Mouse (Mus musculus): ENCODE results near the gene Aurkaip1.
"Not testable (repeated sequence)": the region's sequence is repeated elsewhere in the genome, so short reads cannot be mapped to it uniquely, and the experiment has no call there.

Gene Aurkaip1

DNA sequence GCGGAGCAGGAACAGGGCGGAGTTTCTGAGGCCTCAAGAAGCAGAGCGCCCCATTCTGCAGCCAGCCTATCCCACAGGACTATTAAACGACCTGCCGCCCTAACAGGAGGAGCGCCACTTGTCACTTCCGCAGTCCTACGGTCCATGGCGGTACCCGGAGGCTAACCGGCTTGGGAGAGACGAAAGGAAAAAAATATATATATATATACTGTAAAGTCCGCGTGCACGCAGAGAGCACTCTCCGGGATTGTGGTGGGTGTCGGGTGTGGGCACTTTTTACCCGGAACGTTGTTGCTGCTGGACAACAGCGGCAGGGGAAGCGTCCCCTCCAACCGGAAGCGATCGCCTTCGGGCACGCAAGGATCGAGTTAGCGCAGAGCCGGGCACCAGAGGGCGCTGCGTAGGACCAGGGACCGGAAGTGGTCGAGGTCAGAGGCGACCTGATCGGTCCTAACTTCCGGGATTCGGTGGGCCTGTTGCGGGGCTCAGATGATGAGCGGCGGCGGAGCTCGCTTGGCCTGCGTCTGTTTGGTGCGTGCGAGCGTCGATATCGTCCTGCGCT, at the start of gene Aurkaip1:
TSS of gene Aurkaip1 (plus strand) at position 68 of the 562 bp plus-strand sequence.
- in situ Hi-C loops (cut with MseI, MboI) = no loop called here

DNA sequence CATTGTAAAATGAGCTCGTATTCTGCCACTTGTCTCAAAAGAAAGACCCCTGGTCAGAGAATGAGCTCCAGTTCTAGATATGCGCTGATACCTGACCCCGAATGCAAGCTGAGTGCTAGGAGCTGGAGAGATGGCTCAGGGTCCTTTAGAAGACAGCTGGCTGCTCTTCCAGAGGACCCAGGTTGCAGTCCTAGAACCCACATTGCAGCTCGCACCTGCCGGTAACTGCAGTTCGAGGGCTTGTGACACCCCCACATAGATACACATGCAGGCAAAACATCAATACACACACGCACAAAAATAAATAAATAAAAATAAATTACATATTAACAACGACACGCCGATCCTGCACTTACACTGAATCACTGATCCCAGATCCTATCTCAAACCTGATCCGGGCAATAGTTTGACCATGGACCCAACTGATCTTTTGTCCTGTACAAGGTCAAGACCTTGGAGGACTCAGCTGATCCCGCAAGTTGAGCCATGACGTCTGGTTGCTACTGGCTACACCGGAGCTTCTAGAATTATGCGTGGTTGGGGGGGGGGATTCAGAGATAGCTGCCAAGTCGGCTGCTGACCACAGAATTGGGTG, 47.5 kb upstream of the Aurkaip1 start:
- in situ Hi-C loops (cut with MseI, MboI) = no loop called here

DNA sequence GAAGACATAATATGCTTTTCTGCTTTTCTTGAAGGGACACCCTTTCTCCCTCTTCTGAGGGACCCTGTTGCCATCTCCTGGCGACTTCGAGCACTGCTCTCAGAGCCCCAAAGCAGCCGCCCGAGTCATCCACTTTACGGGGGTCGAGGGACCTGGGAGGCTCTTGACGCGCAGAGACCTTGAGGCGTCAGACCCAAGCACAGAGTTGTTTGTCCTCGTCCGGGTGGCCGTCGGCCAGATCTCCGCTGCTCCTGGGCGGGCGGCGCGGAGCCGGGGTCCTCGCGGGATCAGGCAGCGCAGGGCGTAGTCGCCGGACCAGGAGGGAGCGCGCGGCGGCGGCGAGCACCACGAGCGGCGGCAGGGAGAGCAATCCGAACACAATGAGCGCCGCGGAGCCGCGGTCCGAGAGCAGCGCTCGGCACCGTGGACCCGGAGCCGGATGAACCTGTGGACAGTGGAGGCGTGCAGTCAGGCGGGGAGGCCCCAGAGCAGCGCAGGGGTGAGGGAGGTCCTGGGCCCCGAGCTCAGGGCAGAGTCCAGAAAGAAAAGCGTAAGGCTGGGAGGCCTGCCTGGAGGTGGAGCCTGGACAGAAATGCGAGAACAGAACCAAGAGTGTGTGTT, 46.9 kb upstream of the Aurkaip1 start:
- in situ Hi-C loops (cut with MseI, MboI) = no loop called here

DNA sequence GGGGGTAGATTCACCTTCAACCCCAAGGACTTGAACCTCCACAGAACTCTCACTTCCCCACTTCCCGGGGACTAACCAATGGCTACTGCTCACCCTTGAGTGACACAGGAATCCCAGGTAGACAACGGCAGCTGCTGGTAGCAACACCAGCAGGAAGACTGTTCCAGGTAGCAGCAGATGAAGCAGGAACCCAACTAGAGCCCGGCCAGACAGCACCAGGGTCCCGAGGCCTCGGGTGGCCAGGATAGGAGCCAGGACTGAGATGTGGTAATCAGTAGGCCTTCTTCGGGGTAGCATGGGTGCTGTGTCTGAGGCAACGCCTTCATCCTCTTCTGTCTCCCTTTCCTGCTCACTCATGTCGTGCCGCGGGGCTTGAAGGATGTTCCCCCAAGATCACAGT, 45.8 kb upstream of the Aurkaip1 start:
- in situ Hi-C loops (cut with MseI, MboI) = no loop called here

DNA sequence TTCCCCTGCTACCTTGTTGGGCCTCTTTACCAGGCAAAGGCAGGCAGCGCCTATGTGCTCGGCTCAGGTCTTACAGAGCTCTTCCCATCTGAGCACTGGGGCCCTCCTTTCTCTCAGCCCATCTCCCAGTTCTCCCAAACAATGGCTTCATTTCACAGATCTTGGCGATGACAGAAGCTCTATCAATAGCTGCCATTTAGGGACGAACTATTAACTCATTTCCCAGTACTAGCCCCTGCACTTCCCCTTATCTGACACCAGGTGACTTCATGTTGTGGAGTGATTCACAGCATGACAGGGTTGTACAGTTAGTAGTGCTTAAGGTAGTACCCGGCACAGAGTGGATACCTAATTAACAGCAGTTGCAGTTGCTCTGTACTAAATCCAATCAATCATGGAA, 45.3 kb upstream of the Aurkaip1 start, which contains the start of gene Tmem88b:
TSS of gene Tmem88b (minus strand) at position 56 of the 400 bp plus-strand sequence.
- in situ Hi-C loops (cut with MseI, MboI) = no loop called here

DNA sequence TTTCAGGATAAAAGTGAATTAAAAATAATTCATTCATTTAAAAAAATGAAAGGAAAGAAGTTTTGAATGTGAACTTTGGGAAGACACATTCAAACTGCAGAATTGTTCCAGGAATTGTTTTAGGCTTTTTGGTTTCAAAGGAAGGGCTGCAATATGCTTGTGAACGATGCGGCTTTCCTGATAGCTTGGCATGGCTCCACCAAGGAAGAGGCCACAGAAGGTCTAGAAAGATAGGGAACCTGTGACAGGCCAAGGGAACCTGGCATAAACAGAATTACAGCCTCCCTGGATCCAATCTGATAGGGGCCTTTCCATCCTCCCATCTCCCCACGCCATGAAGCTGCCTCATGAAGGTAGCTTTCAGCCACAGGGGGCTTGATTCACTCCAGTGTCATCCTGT, 42.8 kb upstream of the Aurkaip1 start:
- in situ Hi-C loops (cut with MseI, MboI) = no loop called here

DNA sequence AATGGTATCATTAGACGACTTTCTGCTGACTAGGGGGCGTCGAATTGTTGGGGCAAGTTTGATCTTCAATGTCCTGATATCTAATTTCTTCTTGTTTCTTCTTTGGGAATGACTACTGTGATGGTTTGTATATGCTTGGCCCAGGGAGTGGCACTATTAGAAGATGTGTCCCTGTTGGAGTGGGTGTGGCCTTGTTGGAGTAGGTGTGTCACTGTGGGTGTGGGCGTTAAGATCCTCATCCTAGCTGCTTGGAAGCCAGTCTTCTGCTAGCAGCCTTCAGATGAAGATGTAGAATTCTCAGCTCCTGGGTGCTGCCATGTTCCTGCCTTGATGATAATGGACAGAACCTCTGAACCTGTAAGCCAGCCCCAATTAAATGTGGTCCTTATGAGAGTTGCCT, 42.2 kb upstream of the Aurkaip1 start:
- in situ Hi-C loops (cut with MseI, MboI) = not testable (repeated sequence)

DNA sequence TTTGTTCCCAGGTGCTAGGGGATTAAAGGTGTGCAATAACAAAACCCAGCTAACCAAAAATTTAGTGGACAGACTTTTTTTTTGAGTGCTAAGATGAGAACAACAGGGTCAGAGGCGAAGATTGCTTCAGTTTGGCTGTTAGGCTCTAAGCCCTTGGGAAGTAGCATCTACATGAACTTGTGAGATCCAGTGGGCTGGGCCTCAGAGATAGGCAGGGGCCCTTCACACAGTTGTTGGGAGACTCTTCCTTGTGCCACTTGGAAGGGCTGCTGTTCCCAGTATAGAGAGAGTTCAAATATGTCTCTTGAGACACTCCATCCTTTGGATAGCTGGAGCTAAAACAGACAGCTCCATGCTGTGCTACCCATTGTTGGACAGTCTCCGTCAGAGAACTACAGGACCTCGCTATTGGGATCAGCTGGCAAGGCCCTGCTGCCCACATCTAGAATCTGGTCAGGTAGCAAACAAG, 41.0 kb upstream of the Aurkaip1 start, which contains the start of gene Ankrd65:
TSS of gene Ankrd65 (plus strand) at position 419 of the 469 bp plus-strand sequence.
- in situ Hi-C loops (cut with MseI, MboI) = no loop called here

DNA sequence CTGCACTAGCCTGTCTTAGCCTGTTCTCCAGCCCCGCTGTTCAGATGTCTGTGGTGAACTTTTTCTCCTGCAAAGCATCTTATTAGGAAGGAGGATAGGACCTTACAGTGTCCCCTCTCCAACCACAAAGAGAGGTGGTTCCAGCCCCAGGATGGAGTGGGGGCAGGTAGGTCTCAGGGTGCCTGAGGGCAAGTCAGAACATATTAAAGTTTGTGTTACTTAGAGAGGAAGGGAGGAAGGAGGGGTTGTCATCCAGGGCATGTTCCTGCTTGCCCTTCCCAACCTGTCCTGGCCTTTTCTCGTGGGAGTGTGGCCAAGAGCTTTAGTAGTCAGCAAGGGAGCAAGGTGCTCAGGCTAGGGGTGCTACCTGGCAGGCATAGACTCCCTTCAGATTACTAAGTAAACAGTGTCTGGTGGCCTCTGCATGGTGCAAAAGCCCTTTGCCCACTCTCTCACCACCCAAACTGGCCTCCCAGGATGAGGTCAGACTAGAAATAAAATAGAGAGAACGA, 40.4 kb upstream of the Aurkaip1 start:
- in situ Hi-C loops (cut with MseI, MboI) = no loop called here

DNA sequence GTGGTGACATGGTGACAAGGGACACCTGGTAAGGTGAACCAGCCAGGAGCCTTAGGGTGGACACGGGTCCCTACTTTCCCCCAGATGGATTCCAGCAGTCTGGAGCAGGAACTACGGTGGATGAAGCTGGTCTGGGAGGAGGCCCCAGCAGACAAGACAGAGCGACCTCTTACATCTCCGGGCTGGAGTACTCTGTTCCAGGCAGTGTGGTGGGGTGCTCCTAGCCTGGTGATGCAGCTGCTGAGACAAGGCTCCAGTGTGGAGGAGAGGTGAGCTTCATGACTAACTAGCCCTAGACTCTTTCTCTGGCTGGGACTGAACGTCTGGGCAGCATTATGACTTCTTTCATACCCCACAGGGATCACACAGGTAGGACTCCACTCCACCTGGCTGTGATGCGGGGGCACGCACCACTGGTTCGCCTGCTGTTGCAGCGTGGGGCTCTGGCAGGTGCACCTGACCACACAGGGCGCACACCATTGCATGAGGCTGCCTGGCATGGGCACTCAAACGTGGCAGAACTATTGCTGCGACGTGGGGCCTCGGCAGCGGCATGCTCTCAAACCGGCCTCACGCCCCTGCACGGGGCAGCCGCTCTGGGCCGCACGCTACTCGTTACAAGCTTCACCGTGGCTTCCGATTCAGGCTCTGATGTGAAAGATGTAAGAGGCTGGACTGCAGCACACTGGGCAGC, 39.7 kb upstream of the Aurkaip1 start:
- in situ Hi-C loops (cut with MseI, MboI) = no loop called here

DNA sequence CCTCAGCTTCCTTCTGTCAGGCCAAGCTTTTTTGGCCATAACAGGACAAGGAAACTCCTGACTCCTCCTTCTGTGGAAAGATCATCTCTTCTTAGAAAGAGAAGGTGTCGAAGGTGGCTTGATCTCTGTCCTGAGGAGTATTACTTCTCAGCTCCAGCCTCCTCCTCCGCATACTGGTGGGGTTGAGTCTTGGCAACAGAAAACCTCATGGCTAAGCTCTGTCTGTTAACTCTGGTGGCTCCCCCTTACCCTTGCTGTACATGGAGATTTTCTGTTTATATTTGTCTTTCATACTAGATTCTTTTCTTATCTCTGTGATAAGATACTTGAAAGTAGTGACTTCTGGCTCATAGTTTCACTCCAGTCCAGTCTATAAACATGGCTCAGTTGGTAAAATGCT, 37.3 kb upstream of the Aurkaip1 start:
- in situ Hi-C loops (cut with MseI, MboI) = no loop called here

DNA sequence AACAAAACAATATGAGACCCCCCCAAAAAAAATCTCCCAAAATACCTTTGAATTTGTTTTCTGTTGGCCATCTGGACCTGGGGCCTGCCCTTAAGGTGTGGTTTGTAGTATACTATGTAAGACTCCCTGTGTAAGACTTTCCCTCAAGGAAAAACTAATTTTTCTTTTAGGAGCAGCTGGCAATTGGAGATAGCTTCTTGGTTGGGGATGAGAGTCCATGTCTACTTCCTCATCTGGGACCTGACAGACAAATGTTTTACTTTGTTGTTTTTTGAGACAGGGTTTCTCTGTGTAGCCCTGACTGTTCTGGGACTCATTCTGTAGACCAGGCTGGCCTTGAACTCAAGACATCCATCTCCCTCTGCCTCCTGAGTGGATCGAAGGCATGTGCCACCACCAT, 29.0 kb upstream of the Aurkaip1 start:
- in situ Hi-C loops (cut with MseI, MboI) = no loop called here

DNA sequence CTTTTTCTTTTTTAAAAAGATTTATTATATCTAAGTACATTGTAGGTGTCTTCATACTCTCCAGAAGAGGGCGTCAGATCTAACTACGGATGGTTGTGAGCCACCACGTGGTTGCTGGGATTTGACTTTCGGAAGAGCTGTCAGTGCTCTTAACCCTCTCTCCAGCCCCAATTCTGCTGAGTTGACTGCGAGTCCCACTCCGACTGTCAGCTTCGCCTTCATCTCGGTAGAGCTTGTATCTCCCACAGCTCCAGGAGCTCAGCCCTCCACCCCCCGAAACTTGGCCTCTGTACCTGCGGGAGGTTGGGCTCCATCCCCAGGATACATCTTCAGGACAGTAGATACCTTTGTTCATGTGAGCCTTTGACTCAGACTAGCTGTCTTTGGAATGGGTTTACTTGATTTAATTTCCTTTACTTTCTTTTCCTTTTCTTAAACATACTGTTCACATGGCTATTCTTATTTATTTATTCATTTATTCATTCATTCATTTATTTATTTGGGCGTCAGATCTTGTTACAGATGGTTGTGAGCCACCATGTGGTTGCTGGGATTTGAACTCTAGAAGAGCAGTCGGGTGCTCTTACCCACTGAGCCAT, 28.2 kb upstream of the Aurkaip1 start, which contains the start of gene Mrpl20:
TSS of gene Mrpl20 (plus strand) at position 138 of the 599 bp plus-strand sequence.
- in situ Hi-C loops (cut with MseI, MboI) = no loop called here

DNA sequence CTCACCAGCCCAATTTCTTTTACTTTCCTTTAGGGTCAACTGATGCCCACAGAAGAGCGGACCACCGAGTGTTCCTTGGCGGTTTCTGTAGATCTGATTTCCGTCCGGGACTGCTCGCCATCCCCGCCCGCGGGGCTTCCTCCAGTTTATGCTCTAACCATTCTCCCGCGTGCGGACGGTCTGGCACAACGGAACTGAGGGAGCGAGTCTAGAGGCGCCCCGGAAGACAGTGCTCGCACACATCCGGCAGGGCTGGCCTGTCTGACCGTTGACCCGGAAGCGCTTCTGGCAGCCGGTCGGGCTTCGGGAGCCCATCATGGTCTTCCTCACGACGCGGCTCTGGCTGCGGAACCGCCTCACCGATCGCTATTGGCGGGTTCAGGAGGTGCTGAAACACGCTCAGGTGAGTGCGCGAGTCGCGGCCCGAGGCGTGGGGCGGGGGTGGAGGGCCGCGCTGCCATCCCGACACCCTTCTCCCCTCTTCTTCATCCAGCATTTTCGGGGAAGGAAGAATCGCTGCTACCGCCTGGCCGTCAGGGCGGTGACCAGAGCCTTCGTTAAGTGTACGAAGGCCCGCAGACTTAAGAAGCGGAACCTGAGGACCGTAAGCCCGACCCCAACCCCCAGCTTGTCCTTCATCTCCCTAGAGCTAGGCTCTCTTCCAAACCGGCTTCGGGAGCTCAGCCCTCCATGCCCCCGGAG, 27.6 kb upstream of the Aurkaip1 start:
- in situ Hi-C loops (cut with MseI, MboI) = no loop called here

DNA sequence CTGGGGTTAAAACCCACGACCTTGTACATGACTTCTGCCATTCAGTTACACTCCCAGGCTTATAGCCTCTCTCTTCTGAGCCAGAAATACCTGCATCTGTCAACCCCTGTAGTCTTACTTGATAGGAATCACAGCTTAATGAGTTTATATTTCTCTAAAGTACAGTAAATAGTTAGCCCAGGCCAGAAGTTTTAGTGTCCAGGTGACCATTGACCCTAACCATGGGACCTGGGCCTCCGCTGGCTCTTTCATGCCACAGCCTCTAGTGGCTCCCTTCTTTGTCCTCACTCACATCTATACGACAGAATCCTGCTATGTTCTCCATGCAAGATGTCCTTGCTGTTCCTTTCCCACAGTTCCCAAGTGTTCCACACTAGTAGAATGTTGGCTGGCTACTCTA, 23.2 kb upstream of the Aurkaip1 start:
- in situ Hi-C loops (cut with MseI, MboI) = no loop called here

DNA sequence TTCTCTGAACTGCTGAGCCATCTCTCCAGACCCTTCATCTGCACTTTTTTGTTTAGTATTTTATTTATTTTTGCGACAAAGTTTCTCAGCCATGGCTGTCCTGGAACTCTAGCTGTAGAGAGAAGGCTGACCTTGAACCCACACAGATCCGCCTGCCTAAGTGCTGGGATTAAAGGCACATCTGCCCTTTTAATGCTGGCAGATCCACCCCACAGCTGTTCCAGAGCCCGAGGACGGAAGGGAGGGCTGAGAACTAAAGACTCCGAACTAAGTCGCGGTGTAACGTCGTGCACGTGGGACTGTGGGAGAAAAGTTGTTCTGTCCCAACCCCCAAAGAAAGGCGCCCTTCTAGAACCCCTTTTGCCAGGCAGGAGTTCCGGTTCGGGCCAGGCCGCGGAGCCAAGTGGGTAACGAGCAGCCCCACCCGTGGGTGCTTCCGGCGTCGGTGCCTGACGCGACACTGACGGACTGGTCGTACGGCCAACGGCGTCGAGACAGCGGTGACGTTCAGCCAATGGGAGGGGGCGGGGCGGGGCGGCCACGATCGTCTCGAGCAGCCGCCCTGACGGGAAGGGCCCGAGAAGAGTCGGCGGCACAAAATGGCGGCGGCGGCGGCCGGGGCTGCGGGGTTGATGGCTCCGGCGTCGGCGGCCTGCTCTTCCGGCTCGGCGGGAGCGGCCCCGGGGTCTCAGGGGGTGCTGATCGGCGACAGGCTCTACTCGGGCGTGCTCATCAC, 19.0 kb upstream of the Aurkaip1 start, which contains the start of gene Ccnl2:
TSS of gene Ccnl2 (plus strand) at position 561 of the 736 bp plus-strand sequence.
- in situ Hi-C loops (cut with MseI, MboI) = no loop called here

DNA sequence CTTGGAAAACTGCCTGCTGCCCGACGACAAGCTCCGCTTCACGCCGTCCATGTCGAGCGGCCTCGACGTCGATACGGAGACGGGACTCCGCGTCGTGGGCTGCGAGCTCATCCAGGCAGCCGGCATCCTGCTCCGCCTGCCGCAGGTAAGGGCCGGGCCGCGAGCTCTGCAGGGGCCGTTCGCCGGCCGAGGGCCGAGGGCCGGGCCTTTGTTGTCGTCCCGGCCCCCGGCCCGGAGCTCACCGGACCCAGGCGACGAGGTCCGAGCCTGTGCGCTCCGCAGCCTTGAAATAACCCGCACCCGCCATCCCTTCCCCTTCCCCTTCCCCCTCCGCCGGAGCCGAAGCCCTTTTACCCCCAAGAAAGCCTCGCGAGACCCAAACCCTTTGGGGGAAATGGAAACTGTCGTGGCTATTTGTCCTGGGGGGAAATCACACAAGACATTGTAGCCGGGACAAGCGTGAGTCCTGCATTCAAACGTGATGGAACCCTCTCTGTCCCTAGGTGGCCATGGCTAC, 18.3 kb upstream of the Aurkaip1 start:
- in situ Hi-C loops (cut with MseI, MboI) = no loop called here

DNA sequence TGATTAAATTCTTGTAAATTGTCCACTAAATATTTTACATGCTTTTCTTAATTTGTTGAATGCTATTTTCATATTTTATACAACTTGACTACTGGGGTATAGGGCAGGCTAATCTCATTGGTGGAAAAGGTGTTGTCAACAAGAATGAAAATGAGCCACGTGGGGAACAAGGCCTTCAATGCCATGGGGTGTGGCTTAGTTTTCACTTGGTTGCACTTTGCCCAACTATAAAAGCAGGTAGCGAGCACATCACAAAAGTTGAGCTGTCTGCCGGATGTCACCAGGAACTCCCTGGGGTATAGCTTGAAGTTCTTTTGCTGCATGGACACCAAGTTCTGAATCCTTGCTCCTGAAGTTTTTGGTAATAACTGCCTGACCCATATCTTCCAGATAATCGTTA, 13.5 kb upstream of the Aurkaip1 start:
- in situ Hi-C loops (cut with MseI, MboI) = no loop called here

DNA sequence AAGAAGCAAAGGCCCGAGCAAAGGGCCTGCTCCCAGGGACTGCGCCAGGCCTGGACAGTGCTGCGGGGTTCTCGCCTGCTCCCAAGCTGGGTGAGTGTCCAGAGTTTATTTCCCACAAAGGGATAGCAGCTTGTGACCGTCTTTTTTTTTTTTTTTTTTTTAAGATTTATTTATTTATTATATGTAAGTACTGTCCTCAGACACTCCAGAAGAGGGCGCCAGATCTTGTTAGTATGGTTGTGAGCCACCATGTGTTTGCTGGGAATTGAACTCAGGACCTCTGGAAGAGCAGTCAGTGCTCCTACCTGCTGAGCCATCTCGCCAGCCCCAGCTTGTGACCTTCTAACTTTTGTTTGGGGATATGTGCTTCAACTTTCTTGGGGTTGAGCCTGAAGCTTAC, 10.0 kb upstream of the Aurkaip1 start:
- in situ Hi-C loops (cut with MseI, MboI) = no loop called here

DNA sequence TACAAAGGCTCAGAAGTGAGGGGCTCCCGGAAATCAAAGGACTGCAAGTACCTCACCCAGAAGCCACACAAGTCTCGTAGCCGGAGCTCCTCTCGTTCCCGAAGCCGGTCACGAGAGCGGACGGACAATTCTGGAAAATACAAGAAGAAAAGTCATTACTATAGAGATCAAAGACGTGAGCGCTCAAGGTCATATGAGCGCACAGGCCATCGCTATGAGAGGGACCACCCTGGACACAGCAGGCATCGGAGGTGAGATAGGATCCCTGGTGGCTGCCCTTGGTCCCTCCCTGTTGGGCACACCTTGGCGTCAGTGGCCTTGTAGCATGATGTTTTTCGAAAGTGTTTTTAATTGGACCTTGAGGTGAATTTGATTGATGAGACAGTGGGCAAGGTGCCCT, 7.6 kb upstream of the Aurkaip1 start:
- in situ Hi-C loops (cut with MseI, MboI) = no loop called here

Measured in mouse trophoblast stem cell (cell line).